Mouse (Mus musculus): ENCODE measurements around the gene Grrp1.

Grrp1 gene

GRCm38 (mm10) chr4:134243516-134244250 lies 10.2 kb downstream of the Grrp1 start, which contains the start of gene E130218I03Rik:
TSS of gene E130218I03Rik (plus strand) at chr4:134243662.
- no peak for ATAC-seq (ENCODE audit: low TSS enrichment)

- no peak; the same call in 1 of the 2 replicates for ATAC-seq (ENCODE audit: low TSS enrichment)
Observed at GRCm38 (mm10) chr4:134238686-134239085, 15.2 kb downstream of the Grrp1 start.

- no peak for ATAC-seq (ENCODE audit: low TSS enrichment)
Observed at GRCm38 (mm10) chr4:134238279-134238651, 15.6 kb downstream of the Grrp1 start, which contains the start of gene Cnksr1. TSS of gene Cnksr1 (minus strand) at chr4:134238399.

- ATAC-seq (ENCODE audit: low TSS enrichment) = no peak
Observed at GRCm38 (mm10) chr4:134237582-134238278, 16.2 kb downstream of the Grrp1 start.

- ATAC-seq (ENCODE audit: low TSS enrichment) = no peak
Observed at GRCm38 (mm10) chr4:134234876-134235275, 19.0 kb downstream of the Grrp1 start.

- ATAC-seq (ENCODE audit: low TSS enrichment) = no peak
Observed at GRCm38 (mm10) chr4:134230431-134230830, 23.5 kb downstream of the Grrp1 start.

- ATAC-seq (ENCODE audit: low TSS enrichment) = no peak
Observed at GRCm38 (mm10) chr4:134227194-134227593, 26.7 kb downstream of the Grrp1 start, which contains the start of gene Catsper4. TSS of gene Catsper4 (minus strand) at chr4:134227383.

- ATAC-seq (ENCODE audit: low TSS enrichment) = no peak
Observed at GRCm38 (mm10) chr4:134222793-134223600, 30.9 kb downstream of the Grrp1 start.

- no peak for ATAC-seq (ENCODE audit: low TSS enrichment)
Observed at GRCm38 (mm10) chr4:134206488-134207053, 47.3 kb downstream of the Grrp1 start.

- ATAC-seq (ENCODE audit: low TSS enrichment) = no peak
Observed at GRCm38 (mm10) chr4:134203340-134203896, 50.5 kb downstream of the Grrp1 start.

GRCm38 (mm10) chr4:134202904-134203303 lies 51.0 kb downstream of the Grrp1 start, which contains the start of gene Gm7534:
TSS of gene Gm7534 (minus strand) at chr4:134203004.
- no peak for ATAC-seq (ENCODE audit: low TSS enrichment)

Measured in frontal cortex, adult (tissue).